Mouse (Mus musculus) megakaryocyte progenitor cell, adult 5-6 weeks (primary cell): ENCODE measurements around the gene Gm3106. TPM values are rescaled to one million over a fixed set of nuclear protein-coding genes. Genes with fewer than 3 reads are reported as not detected.
"Not testable (repeated sequence)": the region's sequence is repeated elsewhere in the genome, so short reads cannot be mapped to it uniquely, and the experiment has no call there.

Experiments
- ATAC-seq: replicated peaks from 2 replicates; pipeline ENCODE4 v1.8.0; 2016; ENCODE audit warnings: mild to moderate bottlenecking, moderate TSS enrichment, inconsistent platforms; ENCODE audit not compliant: poor library complexity
- total RNA-seq, 2 experiments: library from RNA; stranded (forward) in 1 of 2; stranded (reverse) in 1 of 2; fragments of 157-497, 149-512 nt in 1 of 2; fragments of 200-1000 nt in 1 of 2; gene quantifications; 2 replicates each; pipeline versions ENCODE4 v1.2.3 to v1.2.4; 2015 to 2017

Gene Gm3106
- total RNA-seq (2015) (not detected in 2 replicates), total RNA-seq (2017) (not detected in 2 replicates)

DNA sequence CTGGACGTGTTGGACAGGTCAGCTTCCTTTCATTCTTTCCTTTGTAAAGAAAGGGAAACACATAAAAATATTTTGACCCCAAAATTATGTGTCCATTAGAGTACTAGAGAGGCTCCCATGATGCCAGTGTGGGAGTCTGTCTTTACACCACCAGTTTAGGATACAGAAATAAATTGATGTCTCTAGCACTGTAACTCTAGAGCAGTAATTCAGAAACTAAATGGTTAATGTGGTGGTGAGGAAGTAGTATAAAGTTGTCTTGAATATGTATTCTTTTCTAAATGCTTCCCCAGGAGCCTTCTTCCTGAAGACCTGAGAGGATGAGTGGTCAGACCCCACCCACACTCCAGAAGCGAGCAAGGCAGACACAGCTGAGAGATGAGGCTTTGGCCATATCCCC is at the start of gene Gm3106:
Gm3106 (plus strand) TSS at position 301 of the 400 bp plus-strand sequence.
- ATAC-seq: not testable (repeated sequence)

Other genes with a start within 250 kb of the Gm3106 start
- not detected in 2 replicates for gene BC061212, start 147.5 kb upstream of the Gm3106 start, total RNA-seq (2015)
- not detected in 2 replicates for gene BC061212, start 147.5 kb upstream of the Gm3106 start, total RNA-seq (2017)
- not detected in 2 replicates for gene Gm6351, start 141.6 kb upstream of the Gm3106 start, total RNA-seq (2015)
- gene Gm6351, start 141.6 kb upstream of the Gm3106 start, total RNA-seq (2017): not detected in 2 replicates
- not detected in 2 replicates for gene A430089I19Rik, start 88.8 kb downstream of the Gm3106 start, total RNA-seq (2015)
- not detected in 2 replicates for gene A430089I19Rik, start 88.8 kb downstream of the Gm3106 start, total RNA-seq (2017)
- not detected in 2 replicates for gene Gm6502, start 96.4 kb downstream of the Gm3106 start, total RNA-seq (2015)
- not detected in 2 replicates for gene Gm6502, start 96.4 kb downstream of the Gm3106 start, total RNA-seq (2017)
- not detected in 2 replicates for gene AA792892, start 121.7 kb downstream of the Gm3106 start, total RNA-seq (2015)
- not detected in 2 replicates for gene AA792892, start 121.7 kb downstream of the Gm3106 start, total RNA-seq (2017)
- gene Gm7682, start 227.8 kb downstream of the Gm3106 start, total RNA-seq (2015): not detected in 2 replicates
- gene Gm7682, start 227.8 kb downstream of the Gm3106 start, total RNA-seq (2017): not detected in 2 replicates